Mouse (Mus musculus): ENCODE data around the gene Hsd11b2.

The Hsd11b2 gene

GRCm38 (mm10) chr8:105484030-105484368 lies 34.6 kb upstream of the Hsd11b2 start:
- DNase-seq (ENCODE audit: low read depth, low spot score): no peak

- no peak for DNase-seq (ENCODE audit: low read depth, low spot score)
These were observed 34.2 kb upstream of the Hsd11b2 start for GRCm38 (mm10) chr8:105484392-105484791.

GRCm38 (mm10) chr8:105488082-105488481 lies 30.5 kb upstream of the Hsd11b2 start:
- no peak for DNase-seq (ENCODE audit: low read depth, low spot score)

- DNase-seq (ENCODE audit: low read depth, low spot score): no peak
These were observed 29.3 kb upstream of the Hsd11b2 start for GRCm38 (mm10) chr8:105489281-105489680.

GRCm38 (mm10) chr8:105493495-105493894 lies 25.1 kb upstream of the Hsd11b2 start:
- no peak for DNase-seq (ENCODE audit: low read depth, low spot score)

- no peak for DNase-seq (ENCODE audit: low read depth, low spot score)
These were observed 24.0 kb upstream of the Hsd11b2 start for GRCm38 (mm10) chr8:105494566-105494965.

- DNase-seq (ENCODE audit: low read depth, low spot score): no peak
These were observed 22.9 kb upstream of the Hsd11b2 start for GRCm38 (mm10) chr8:105495350-105496302.

- DNase-seq (ENCODE audit: low read depth, low spot score): no peak
These were observed 21.9 kb upstream of the Hsd11b2 start, which contains the start of gene Zdhhc1 for GRCm38 (mm10) chr8:105496439-105497180. TSS of gene Zdhhc1 (minus strand) at chr8:105496902.

GRCm38 (mm10) chr8:105499787-105500186 lies 18.8 kb upstream of the Hsd11b2 start:
- no peak for DNase-seq (ENCODE audit: low read depth, low spot score)

GRCm38 (mm10) chr8:105504617-105505016 lies 13.9 kb upstream of the Hsd11b2 start:
- DNase-seq (ENCODE audit: low read depth, low spot score): no peak

- DNase-seq (ENCODE audit: low read depth, low spot score): no peak
These were observed 11.6 kb upstream of the Hsd11b2 start for GRCm38 (mm10) chr8:105506977-105507376.

GRCm38 (mm10) chr8:105508758-105509157 lies 9.8 kb upstream of the Hsd11b2 start:
- no peak for DNase-seq (ENCODE audit: low read depth, low spot score)

GRCm38 (mm10) chr8:105509997-105510735 lies 8.4 kb upstream of the Hsd11b2 start:
- DNase-seq (ENCODE audit: low read depth, low spot score): no peak

GRCm38 (mm10) chr8:105514194-105514593 lies 4.4 kb upstream of the Hsd11b2 start:
- DNase-seq (ENCODE audit: low read depth, low spot score): no peak

- no peak for DNase-seq (ENCODE audit: low read depth, low spot score)
These were observed 3.9 kb upstream of the Hsd11b2 start for GRCm38 (mm10) chr8:105514656-105515055.

- DNase-seq (ENCODE audit: low read depth, low spot score): peak; percentile 90
These were observed 2.4 kb upstream of the Hsd11b2 start for GRCm38 (mm10) chr8:105516018-105516645.

- no peak for DNase-seq (ENCODE audit: low read depth, low spot score)
These were observed 1.2 kb upstream of the Hsd11b2 start for GRCm38 (mm10) chr8:105517346-105517745.

- no peak for DNase-seq (ENCODE audit: low read depth, low spot score)
These were observed 1.0 kb downstream of the Hsd11b2 start for GRCm38 (mm10) chr8:105519591-105519990.

- no peak for DNase-seq (ENCODE audit: low read depth, low spot score)
These were observed 2.0 kb downstream of the Hsd11b2 start for GRCm38 (mm10) chr8:105520521-105520920.

GRCm38 (mm10) chr8:105521061-105521460 lies 2.5 kb downstream of the Hsd11b2 start:
- no peak for DNase-seq (ENCODE audit: low read depth, low spot score)

- DNase-seq (ENCODE audit: low read depth, low spot score): no peak
These were observed 3.6 kb downstream of the Hsd11b2 start for GRCm38 (mm10) chr8:105521995-105522769.
